Mouse (Mus musculus) layer of hippocampus, postnatal 36 days (tissue): ENCODE data around the gene Nanos2. TPM values are rescaled to one million over a fixed set of nuclear protein-coding genes. Genes with fewer than 3 reads are reported as not detected.
A peak's percentile ranks its signal among the peaks of the same experiment; 100 is the strongest.

ENCODE experiments used
- DNase-seq, 2 experiments: peaks; one replicate each; pipeline ENCODE4 v3.0.0; 2022
- total RNA-seq, 2 experiments: library from RNA; stranded (reverse); gene quantifications; 2 replicates each; pipeline ENCODE4 v1.2.3; 2021

Gene Nanos2
- total RNA-seq, result under 1 TPM; 0.33 to 0.87 TPM

- no peak for DNase-seq
Measured at GRCm38 (mm10) chr7:18987100-18987499, at the start of gene Nanos2. Nanos2 (plus strand) TSS chr7:18987400.

- no peak for DNase-seq
Measured at GRCm38 (mm10) chr7:18942376-18942775, 44.8 kb upstream of the Nanos2 start.

DNA sequence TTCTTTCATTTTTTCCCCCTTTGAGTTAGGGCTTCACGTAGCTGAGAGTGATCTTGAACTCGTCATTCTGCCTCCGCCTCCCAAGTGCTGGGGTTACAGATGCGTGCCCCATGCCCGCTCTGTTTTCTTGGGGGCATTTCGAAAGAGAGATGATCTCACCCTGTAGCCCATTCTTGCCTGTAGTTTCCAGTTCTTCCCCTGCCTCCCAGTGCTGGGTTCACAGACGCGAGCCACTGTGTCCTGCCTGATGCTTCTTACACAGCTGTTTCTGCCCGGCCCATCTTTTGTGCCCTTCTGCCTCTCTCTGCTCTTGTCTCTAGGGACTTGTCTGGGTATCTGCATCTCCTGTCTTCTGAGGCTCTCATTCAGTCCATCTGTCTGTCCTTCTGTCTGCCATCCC, 44.4 kb upstream of the Nanos2 start:
- no peak for DNase-seq

- no peak for DNase-seq
Measured at GRCm38 (mm10) chr7:18948151-18948550, 39.0 kb upstream of the Nanos2 start.

DNA sequence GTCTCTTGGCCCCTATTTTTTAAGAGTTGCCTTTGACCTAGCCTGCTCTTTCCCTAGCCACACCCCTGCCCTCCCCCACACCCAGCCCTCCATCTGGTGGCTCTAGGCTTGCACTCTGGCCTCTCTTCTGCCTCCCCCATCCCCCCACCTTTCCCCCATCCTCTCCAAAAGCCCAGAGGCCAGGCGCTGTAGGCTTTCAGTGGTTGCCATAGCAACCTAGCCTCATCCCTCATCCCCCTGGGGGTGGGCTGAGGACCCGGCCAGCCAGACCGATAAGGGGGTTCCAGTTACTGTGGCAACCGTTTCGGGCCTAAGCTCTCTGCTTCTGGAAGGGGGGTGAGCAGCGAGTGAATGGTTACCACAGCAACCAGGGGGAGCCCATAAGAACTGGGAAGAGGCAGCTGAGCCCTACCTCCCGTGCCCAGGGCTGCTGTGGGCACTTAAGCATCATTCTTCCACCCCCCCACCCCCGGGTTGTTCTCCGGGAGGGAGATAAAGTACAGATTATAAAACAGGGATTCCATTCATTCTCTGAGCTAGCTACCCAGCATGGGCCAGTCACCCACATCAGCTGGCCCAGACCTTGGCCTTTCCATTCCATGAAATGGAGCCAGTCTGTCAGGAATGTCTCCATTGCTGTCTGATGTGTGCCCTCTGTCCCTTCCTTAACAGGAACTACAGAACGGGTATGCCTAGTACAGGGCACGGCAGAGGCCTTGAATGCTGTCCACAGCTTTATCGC, 37.2 kb upstream of the Nanos2 start:
- peak; percentile 41 to 44 for DNase-seq

DNA sequence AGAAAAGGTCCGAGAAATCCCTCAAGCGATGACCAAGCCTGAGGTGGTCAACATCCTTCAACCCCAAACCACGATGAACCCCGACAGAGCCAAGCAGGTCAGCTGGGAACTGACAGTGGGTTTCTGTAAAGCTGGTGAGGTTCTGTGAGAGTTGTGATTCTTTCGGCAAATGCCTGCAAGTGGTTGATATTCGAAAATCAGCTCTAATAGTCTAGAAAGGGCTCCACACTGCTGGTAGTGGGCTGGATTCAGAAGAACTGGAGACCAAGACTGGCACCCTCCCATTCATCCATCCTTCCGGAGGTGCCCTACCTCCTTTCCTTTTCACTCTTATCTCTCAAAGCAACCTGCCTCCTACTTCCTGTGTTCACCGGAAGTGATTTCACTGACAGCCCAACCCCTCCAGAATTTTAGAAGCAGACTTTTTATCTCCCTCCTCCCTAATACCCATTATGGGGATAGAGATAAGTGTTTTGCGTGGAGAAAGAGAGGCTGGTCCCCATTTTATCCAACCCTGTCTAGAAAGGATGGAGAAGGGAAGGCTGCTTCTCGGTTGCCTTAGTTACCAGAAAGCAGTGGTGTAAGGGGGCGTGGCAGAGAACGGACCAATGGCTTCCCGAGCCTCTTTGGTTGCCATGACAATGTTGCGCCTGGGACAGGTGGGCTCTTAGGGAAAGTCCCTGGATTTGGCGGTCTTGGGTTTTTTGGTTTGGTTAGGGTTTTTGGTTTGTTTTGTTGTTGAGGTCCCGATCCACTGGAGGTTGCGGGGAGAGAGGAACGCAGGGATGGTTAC, 36.5 kb upstream of the Nanos2 start:
- no peak for DNase-seq

DNA sequence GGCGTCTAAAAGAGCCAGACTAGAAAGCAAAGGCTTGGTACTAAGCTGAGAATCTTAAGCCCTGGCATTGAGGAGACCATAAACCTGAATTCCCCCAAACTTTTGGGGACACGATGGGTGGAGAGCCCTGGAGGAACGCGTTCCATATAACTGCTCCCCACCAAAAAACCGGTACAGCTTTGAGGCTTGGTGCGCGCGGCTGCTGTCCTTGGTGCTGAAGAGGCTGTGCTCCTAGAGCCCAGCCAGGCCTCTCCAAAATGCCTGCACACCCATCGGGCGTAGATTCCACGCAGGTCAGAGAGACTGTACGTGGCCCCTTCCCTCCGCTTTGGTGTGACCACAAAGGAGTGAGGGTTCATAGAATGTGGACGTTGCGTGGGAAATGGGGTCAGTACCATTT, 35.8 kb upstream of the Nanos2 start:
- no peak for DNase-seq

GRCm38 (mm10) chr7:18957569-18958383, 29.4 kb upstream of the Nanos2 start:
- DNase-seq, result peak in 1 of 2 experiments; percentile 48

- no peak for DNase-seq
Measured at GRCm38 (mm10) chr7:18958384-18958766, 28.8 kb upstream of the Nanos2 start.

DNA sequence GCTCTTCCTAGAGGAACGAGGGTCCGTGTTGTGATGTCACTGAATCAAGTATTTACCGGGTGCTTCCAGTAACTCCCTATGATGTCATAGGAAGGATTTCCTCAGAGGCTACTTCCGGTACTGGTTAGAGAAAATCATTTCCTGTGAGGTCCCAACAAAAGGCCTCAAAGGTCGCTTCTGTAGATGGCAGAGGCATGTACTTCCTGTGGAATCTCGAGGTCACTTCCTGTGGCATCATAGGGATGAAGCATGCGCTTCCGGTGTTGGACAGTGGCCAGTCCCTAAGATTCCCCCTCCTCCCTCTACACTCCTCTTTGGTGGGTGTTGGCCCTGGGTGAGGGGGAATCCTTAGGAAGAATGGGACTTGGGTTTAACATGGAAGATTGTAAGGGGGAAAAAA, 27.8 kb upstream of the Nanos2 start:
- no peak for DNase-seq

DNA sequence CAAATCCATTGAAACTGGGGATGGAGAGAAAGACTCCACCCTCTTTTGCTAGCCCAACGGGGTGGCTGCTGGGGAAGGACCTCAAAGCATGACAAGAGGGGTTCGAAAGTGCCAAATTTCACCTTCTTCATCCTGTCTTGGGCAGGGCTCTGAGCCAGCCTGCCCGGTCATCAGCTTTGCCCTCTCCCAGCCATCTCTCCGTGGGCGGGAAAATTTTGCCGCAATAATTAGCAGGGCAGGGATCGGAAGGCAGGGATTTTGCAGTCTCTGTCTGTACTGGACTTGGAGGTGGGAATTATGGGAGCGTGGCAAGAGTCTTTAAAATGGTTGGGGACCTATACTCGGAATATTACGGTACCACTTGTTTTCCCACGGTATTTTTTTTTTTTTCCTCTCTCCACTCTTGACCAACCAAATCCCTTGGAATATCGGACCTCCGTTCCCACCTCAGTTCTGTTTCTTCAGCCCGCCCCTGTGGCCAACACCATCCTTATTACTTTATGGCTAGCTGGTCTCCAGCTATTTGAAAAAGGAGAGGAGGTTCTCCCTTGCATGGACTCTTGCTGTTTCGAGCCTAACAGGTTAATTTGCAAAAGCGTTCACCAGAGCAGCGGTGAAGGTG, 24.9 kb upstream of the Nanos2 start:
- no peak for DNase-seq

DNA sequence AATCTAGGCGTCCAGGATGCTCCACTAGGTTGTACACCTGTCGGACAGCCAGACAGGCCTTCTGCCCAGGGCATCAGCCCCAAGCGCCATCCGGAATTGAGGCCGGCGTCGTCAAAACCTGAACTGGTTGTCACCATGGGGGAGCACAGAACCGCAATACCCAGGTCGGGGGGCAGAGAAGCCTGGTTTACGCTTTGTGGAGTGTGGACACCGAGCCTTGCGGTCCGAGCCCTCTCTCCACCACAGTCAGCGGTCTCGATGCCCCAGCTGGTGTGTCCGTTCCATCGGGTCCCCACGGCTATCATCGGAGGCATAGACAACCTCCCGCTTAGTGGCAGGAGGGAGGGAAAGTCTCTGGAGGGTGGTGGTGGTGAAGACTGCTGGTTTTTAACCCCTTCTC, 24.4 kb upstream of the Nanos2 start:
- no peak for DNase-seq

DNA sequence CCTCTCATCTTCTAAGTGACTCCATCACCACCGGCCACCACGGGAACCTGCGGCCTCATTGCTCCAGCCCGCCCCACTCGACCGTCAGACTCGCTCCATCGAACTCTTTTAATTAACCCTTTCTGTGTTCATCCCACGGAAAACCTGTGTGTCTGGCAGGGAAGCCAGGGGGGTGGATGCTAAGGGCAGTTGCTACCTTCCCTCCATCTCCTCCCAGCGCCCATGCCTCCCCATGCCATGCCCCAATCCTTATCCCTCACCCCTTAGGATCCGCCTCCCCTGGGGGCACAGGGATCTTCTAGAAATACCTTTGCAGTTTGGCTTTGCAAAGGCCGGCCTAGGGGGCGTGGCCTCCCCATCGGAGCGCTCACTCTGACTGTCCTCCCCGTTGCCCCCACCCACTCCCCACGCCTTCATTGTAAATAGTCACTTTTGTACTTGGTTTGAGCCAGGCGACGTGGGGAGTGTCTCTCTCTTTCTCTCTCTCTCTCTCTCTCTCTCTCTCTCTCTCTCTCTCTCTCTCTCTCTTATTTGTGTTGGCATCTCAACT, 23.8 kb upstream of the Nanos2 start:
- no peak for DNase-seq

DNA sequence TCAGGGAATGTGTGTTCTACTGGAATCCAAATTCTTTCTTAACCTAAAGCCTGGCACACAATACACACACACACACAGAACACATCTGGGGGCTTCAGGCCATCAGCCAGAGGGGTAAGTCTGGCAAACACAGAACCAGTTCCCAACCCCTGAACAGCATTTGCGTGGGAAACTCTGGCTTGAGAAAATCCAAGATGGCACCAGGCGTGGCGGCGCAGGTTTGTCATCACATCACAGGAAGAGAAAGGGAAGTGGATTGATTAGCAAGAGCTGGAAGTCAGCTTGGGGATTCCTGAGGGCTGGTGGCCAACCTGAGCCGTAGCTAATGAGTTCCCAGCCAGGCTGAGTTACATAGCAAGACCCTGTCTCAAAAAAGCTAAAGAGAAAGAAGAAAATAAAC, 21.9 kb upstream of the Nanos2 start:
- DNase-seq, result no peak

DNA sequence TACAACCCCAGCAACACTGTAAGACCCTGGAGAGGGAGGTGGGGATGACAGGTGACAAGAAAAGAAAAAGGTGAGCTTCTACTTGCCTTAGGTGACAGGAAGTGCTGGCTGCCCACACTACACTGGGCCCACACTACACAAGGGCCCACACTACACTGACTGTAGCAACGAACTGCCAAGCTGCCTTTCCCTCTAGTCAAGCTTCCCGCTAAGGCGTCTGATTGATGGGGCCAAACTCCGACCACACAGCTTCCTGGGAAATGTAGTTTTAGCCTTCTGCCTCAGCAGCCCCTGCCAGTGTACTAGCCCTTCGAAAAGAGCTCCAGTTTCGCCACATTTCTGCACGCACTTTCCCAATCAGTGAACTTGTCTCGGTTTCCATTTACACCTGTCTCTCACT, 19.6 kb upstream of the Nanos2 start:
- DNase-seq, result no peak

GRCm38 (mm10) chr7:18970956-18971355, 16.2 kb upstream of the Nanos2 start:
- no peak for DNase-seq

DNA sequence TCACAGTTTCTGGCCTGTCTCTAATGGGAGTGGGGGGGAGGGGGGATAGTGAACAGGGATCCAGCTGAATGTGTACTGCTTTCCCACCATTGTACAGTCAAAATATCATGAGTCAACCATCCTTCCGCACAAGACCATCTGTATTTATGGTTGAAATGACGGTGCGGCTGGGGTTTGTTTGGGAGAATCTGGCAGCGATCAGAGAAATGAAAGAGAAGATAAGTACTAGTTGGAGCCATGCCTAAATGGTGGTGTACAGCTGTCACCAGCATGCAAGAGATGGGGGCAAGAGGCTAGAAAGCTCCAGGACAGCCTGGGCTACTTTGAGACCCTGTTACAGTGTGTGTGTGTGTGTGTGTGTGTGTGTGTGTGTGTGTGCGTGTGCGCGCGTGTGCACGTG, 8.8 kb upstream of the Nanos2 start:
- DNase-seq, result peak; percentile 43 to 56

DNA sequence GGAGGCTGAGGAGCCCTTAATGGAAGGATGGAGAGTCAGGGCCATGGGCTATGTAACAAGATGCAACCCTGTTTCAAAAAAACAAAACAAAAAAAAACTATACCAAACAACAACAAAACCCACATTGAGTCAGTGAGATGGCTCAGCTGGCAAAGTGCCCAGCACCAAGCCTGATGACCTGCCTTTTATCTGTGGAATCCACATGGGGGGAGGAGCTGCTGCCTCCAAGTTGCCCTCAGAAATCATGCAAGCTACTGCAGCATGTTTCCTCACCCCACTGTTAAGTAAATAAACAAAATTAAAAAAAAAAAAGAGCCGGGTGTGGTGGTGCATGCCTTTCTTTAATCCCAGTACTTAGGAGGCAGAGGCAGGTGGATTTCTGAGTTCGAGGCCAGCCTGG, 697 bp upstream of the Nanos2 start:
- no peak for DNase-seq

- no peak for DNase-seq
Measured at GRCm38 (mm10) chr7:18987747-18988146, 547 bp downstream of the Nanos2 start.

DNA sequence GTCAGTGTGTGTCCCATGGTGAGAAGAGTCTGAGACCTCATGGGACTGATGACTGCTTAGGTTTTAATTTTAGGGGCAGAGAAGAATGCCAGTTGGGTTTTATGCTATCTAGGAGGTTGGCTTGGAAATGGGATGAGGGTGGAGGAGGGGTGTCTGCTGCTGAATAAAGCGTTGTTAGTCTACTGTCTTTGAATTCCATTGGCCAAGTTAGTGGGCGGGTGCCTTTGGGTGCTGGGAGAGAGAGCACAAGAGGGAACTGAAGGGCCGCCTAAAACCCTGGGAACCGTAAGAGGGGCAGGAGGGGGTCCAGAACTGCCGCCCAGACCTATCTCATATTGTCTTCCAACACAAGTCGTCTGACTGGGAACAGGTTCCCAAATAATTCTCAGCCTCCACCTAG, 1.6 kb downstream of the Nanos2 start:
- no peak for DNase-seq

DNA sequence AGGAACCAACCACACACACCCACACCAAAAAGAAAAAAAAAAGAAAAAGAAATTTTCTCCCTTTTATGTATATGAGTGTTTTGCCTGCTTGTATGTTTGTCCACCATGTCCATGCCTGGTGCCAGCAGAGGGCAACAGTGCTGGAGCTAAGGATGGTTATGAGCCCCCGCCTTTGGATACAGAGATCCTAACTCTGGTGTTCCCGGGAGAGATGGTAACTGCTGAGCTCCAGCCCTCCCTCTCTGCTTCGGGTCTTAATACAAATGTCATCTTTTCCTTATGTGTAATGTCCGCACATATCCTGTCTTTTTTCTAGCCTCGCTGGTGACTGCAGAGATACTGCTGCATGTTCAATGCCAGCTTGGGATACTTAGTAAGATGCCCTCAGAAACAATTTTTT, 2.8 kb downstream of the Nanos2 start:
- DNase-seq, result no peak

GRCm38 (mm10) chr7:18990601-18991295, 3.5 kb downstream of the Nanos2 start, which contains the start of gene Mypop:
Mypop (plus strand) TSS chr7:18991245.
- peak; percentile 100 for DNase-seq
